Mouse (Mus musculus): Measurements from ENCODE around the gene Ccdc30.

- TF ChIP-seq CTCF (IDR thresholded peaks at IDR 0.05; ENCODE audit: low read depth, low read length) (no peak), TAL1 (conservative IDR thresholded peaks at IDR 0.05; ENCODE audit: low read depth, low read length) (no peak), GATA1 (IDR thresholded peaks at IDR 0.05; ENCODE audit: borderline replicate concordance, low read length) (no peak)
Measured at GRCm38 (mm10) chr4:119421921-119422293, 6.6 kb upstream of the Ccdc30 start.
